Mouse (Mus musculus) kidney, embryonic 15.5 days (tissue): ENCODE results near the gene Acat2. TPM values are rescaled to one million over a fixed set of nuclear protein-coding genes. Genes with fewer than 3 reads are reported as not detected.
"Not testable (repeated sequence)": the region's sequence is repeated elsewhere in the genome, so short reads cannot be mapped to it uniquely, and the experiment has no call there.

Source experiments
- ATAC-seq: fragments of 200-750 bp; cut with Nextera tagmentation; replicated peaks from 2 replicates; pipeline ENCODE4 v1.8.0; 2017; ENCODE audit warnings: moderate TSS enrichment; ENCODE audit not compliant: low FRiP score
- H3K27ac ChIP-seq: fragments of 300-500 bp; sonication (generic); 2 replicates; pipeline ENCODE4 v1.5.1; 2015; ENCODE audit warnings: mild to moderate bottlenecking, inconsistent platforms
- H3K27me3 ChIP-seq: fragments of 300-500 bp; sonication (generic); 2 replicates; pipeline ENCODE4 v1.6.1; 2015; ENCODE audit warnings: inconsistent platforms
- H3K36me3 ChIP-seq: fragments of 300-500 bp; sonication (generic); 2 replicates; pipeline ENCODE4 v1.6.1; 2015; ENCODE audit warnings: inconsistent platforms
- H3K4me1 ChIP-seq: fragments of 300-500 bp; sonication (generic); 2 replicates; pipeline ENCODE4 v1.6.1; 2015; ENCODE audit warnings: inconsistent platforms
- H3K4me2 ChIP-seq: fragments of 300-500 bp; sonication (generic); 2 replicates; pipeline ENCODE4 v1.6.1; 2015; ENCODE audit warnings: moderate library complexity, mild to moderate bottlenecking, inconsistent platforms
- H3K4me3 ChIP-seq: fragments of 300-500 bp; sonication (generic); replicated peaks from 2 replicates; pipeline ENCODE4 v1.5.1; 2015; ENCODE audit warnings: mild to moderate bottlenecking, inconsistent platforms
- H3K9ac ChIP-seq: fragments of 300-500 bp; sonication (generic); 2 replicates; pipeline ENCODE4 v1.6.1; 2015; ENCODE audit warnings: mild to moderate bottlenecking, inconsistent platforms
- H3K9me3 ChIP-seq: fragments of 300-500 bp; sonication (generic); replicated peaks from 2 replicates; pipeline ENCODE4 v1.6.1; 2016; ENCODE audit warnings: inconsistent platforms
- WGBS: fragments of 180-500 bp; shearing (Covaris S2); methylation state at CpG from one replicate; pipeline ENCODE4 v1.1.7; 2015; ENCODE audit warnings: mixed read lengths; 5-methylcytosine and 5-hydroxymethylcytosine counted together
- polyA plus RNA-seq: library from polyadenylated mRNA; unstranded; fragments of >200 nt; fragmentation: Nextera tagmentation; extraction: Ambion mirVana; gene quantifications from 2 replicates; pipeline ENCODE4 v1.2.1, GENCODE M21; 2015

Gene Acat2
- polyA plus RNA-seq, 1 experiment from 2014 or later = 145 TPM

GRCm38 (mm10) chr17:12898607-12899006, 61.9 kb downstream of the Acat2 start:
- H3K4me1 ChIP-seq, H3K9ac ChIP-seq, H3K4me2 ChIP-seq, H3K27me3 ChIP-seq, H3K4me3 ChIP-seq, ATAC-seq, H3K9me3 ChIP-seq: not testable (repeated sequence)
- Histone ChIP-seq H3K27ac (peak overlapping the region; percentile 56), H3K36me3 (peaks cover 19% of the 10 kb centered on the region)
- WGBS = 28% methylated on average over 2 of the region's 2 CpGs

- H3K27me3 ChIP-seq = no peaks in the 10 kb centered on the region
- ATAC-seq = peak; percentile 52
- H3K27ac ChIP-seq = no peak overlapping the region
- no peaks in the 10 kb centered on the region for H3K4me1 ChIP-seq
- H3K9me3 ChIP-seq = no peaks in the 10 kb centered on the region
- WGBS = 85% methylated on average over 5 of the region's 5 CpGs
- peaks cover 14% of the 10 kb centered on the region for H3K36me3 ChIP-seq
- H3K4me3 ChIP-seq = no peak overlapping the region
- H3K9ac ChIP-seq = no peak overlapping the region
- H3K4me2 ChIP-seq = no peak overlapping the region
These were observed 62.9 kb downstream of the Acat2 start for GRCm38 (mm10) chr17:12897674-12898073.

Other genes starting within 250 kb of the Acat2 start
- 30.1 and 34.6 TPM in 2 replicates for gene Igf2r, start 191.1 kb downstream of the Acat2 start, polyA plus RNA-seq
- gene Mas1, start 92.6 kb downstream of the Acat2 start, polyA plus RNA-seq = 0.77 and 1.0 TPM in 2 replicates
- not detected in 2 replicates for gene Mrgprh, start 84.7 kb downstream of the Acat2 start, polyA plus RNA-seq
- gene Pnldc1, start 50.5 kb downstream of the Acat2 start, polyA plus RNA-seq = 1.5 and 2.5 TPM in 2 replicates
- 424 and 439 TPM in 2 replicates for gene Tcp1, start 45.0 kb downstream of the Acat2 start, polyA plus RNA-seq
- 162 and 182 TPM in 2 replicates for gene Mrpl18, start 44.4 kb downstream of the Acat2 start, polyA plus RNA-seq
- gene Acat3, start 20.1 kb downstream of the Acat2 start, polyA plus RNA-seq = 2.2 and 3.4 TPM in 2 replicates
- gene Wtap, start 33.4 kb upstream of the Acat2 start, polyA plus RNA-seq = 134 and 139 TPM in 2 replicates
- 140 and 141 TPM in 2 replicates for gene Sod2, start 46.1 kb upstream of the Acat2 start, polyA plus RNA-seq
- 0.13 TPM in 1 of 2 replicates, not detected in the other for gene Gpr31b, start 91.5 kb upstream of the Acat2 start, polyA plus RNA-seq
- 0.14 TPM in 1 of 2 replicates, not detected in the other for gene Tcp10b, start 100.4 kb upstream of the Acat2 start, polyA plus RNA-seq
- not detected in 2 replicates for gene Unc93a, start 171.1 kb upstream of the Acat2 start, polyA plus RNA-seq